Mouse (Mus musculus): Measurements from ENCODE around the gene Chp2. TPM values are rescaled to one million over a fixed set of nuclear protein-coding genes. Genes with fewer than 3 reads are reported as not detected.
"Not testable (repeated sequence)": the region's sequence is repeated elsewhere in the genome, so short reads cannot be mapped to it uniquely, and the experiment has no call there.

The Chp2 gene
- polyA plus RNA-seq, 1 experiment from 2014 or later = 0.66 TPM

DNA sequence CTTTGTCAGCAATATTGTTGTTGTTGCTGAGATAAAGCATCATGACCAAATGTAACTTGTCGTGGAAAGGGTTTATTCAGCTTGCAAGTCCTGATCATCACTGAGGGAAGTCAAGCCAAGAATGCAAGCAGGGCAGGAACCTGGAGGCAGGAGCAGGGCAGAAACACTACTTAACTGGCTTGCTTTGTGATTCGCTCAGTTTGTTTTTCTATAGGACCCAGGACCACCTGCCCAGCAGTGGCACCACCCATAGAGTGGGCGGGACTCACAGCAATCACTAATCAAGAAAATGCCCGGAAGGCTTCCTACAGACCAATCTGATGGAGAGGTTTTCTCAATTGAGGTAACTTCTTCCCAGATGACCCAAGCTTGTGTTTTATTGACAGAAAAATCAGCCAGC is 10.6 kb downstream of the Chp2 start:
- WGBS = 65% methylated on average over 4 of the region's 4 CpGs

DNA sequence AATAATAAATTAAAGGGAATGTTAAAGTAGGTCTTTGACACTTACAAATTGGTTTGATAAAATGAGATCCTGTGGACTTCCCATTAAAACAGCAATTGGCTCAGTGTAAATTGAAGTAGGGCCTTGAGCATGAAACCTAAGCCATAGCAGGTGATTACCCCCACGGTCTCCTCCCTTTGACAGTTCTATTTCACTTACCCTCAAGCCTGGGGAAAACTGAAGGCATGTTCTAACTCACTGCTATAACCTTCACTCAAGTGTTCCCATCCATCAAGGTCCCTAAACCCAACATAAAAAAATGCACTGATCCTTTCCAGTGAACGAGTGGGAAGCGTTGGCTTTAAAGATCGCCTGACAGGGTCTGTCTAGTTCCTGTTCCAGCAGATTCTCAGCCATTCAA is 11.6 kb downstream of the Chp2 start:
- Histone ChIP-seq H3K9me3 (replicated peaks; ENCODE audit: control insufficient read depth, low read length) (no peaks in the 10 kb centered on the region), H3K9ac (ENCODE audit: low read length) (no peak overlapping the region), H3K27me3 (ENCODE audit: control insufficient read depth, insufficient read depth, low read length) (no peaks in the 10 kb centered on the region), H3K4me3 (ENCODE audit: low read length) (no peak overlapping the region), H3K36me3 (ENCODE audit: control insufficient read depth, insufficient read depth) (no peaks in the 10 kb centered on the region), H3K27ac (ENCODE audit: low read length) (no peak overlapping the region), H3K4me1 (ENCODE audit: control insufficient read depth, insufficient read depth, low read length) (no peaks in the 10 kb centered on the region), H3K4me2 (ENCODE audit: low read depth, low read length) (no peak overlapping the region)
- WGBS = 79% methylated on average over 4 of the region's 4 CpGs
- ATAC-seq (replicated peaks; ENCODE audit: extremely low read depth, insufficient read depth, low FRiP score) = no peak

More for the DNA sequence above, 10.6 kb downstream of the Chp2 start:
- Histone ChIP-seq H3K4me1 (ENCODE audit: control insufficient read depth, insufficient read depth, low read length) (no peaks in the 10 kb centered on the region), H3K27ac (ENCODE audit: low read length) (no peak overlapping the region), H3K9ac (ENCODE audit: low read length) (no peak overlapping the region), H3K4me2 (ENCODE audit: low read depth, low read length) (no peak overlapping the region), H3K4me3 (ENCODE audit: low read length) (no peak overlapping the region), H3K36me3 (ENCODE audit: control insufficient read depth, insufficient read depth) (no peaks in the 10 kb centered on the region), H3K27me3 (ENCODE audit: control insufficient read depth, insufficient read depth, low read length) (no peaks in the 10 kb centered on the region), H3K9me3 (replicated peaks; ENCODE audit: control insufficient read depth, low read length) (no peaks in the 10 kb centered on the region)
- ATAC-seq (replicated peaks; ENCODE audit: extremely low read depth, insufficient read depth, low FRiP score) = no peak

DNA sequence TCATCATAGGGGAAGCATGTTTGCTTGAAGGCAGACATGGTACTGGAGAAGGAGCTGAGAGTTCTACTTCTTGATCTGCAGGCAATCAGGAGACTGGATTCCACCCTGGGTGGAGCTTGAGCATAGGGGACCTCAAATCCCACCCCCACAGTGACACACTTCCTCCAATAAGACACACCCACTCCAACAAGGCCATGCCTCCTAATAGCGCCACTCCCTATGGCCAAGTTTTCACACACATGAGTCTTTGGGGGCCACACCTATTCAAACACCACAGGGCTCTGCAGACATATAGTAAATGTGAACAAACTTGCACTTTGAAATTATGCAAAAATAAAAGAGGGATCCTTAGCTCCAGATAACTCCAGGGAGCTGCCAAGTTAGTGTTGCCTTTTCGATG is 19.6 kb downstream of the Chp2 start:
- no peak overlapping the region for H3K4me3 ChIP-seq (ENCODE audit: low read length)
- no peaks in the 10 kb centered on the region for H3K36me3 ChIP-seq (ENCODE audit: control insufficient read depth, insufficient read depth)
- H3K9me3 ChIP-seq (replicated peaks; ENCODE audit: control insufficient read depth, low read length) = no peaks in the 10 kb centered on the region
- no peak for ATAC-seq (replicated peaks; ENCODE audit: extremely low read depth, insufficient read depth, low FRiP score)
- H3K4me2 ChIP-seq (ENCODE audit: low read depth, low read length) = no peak overlapping the region
- H3K27me3 ChIP-seq (ENCODE audit: control insufficient read depth, insufficient read depth, low read length) = no peaks in the 10 kb centered on the region
- WGBS = 76% methylated on average over 2 of the region's 2 CpGs
- H3K9ac ChIP-seq (ENCODE audit: low read length) = no peak overlapping the region
- no peak overlapping the region for H3K27ac ChIP-seq (ENCODE audit: low read length)
- H3K4me1 ChIP-seq (ENCODE audit: control insufficient read depth, insufficient read depth, low read length) = no peaks in the 10 kb centered on the region

DNA sequence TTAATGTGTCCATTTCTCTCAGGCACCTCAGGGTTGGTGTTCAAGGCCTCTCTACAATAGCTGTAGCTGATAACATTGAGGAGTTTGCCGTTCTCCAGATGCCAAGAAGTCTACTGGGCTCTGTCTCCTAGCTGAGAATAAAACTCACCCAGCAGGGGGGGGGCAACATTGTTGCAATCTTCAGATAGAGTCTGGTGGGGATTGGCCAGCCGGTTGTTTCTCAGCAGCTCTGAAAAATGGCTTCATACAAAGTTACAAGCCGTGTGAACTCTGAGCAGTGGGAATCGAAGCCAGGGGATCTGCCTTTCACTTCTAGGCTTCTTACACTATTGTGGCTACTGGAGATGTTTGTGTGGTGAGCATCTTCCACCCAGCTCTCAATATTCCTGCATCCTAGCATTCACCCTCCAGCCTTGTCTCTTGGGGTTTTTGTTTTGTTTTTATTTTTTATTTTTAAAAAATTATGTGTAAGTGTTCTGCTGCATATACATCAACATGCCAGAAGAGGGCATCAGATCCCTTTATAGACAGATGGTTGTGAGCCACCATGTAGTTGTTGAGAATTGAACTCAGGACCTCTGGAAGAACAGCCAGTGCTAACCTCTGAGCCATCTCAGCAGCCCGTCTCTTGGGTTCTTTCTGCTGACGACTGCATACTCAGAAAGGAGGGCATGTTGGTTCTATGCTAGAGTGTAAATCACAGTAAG is 21.3 kb downstream of the Chp2 start:
- Histone ChIP-seq H3K4me1 (ENCODE audit: control insufficient read depth, insufficient read depth, low read length) (no peaks in the 10 kb centered on the region), H3K4me3 (ENCODE audit: low read length) (no peak overlapping the region), H3K27ac (ENCODE audit: low read length) (no peak overlapping the region), H3K9me3 (replicated peaks; ENCODE audit: control insufficient read depth, low read length) (no peaks in the 10 kb centered on the region), H3K4me2 (ENCODE audit: low read depth, low read length) (no peak overlapping the region), H3K36me3 (ENCODE audit: control insufficient read depth, insufficient read depth) (no peaks in the 10 kb centered on the region), H3K27me3 (ENCODE audit: control insufficient read depth, insufficient read depth, low read length) (no peaks in the 10 kb centered on the region), H3K9ac (ENCODE audit: low read length) (no peak overlapping the region)
- no peak for ATAC-seq (replicated peaks; ENCODE audit: extremely low read depth, insufficient read depth, low FRiP score)
- WGBS = 59% methylated on average over 6 of the region's 6 CpGs

GRCm38 (mm10) chr7:122242260-122242659 is 23.0 kb downstream of the Chp2 start:
- H3K4me1 ChIP-seq (ENCODE audit: control insufficient read depth, insufficient read depth, low read length) = no peaks in the 10 kb centered on the region
- no peaks in the 10 kb centered on the region for H3K36me3 ChIP-seq (ENCODE audit: control insufficient read depth, insufficient read depth)
- H3K9ac ChIP-seq (ENCODE audit: low read length) = no peak overlapping the region
- no peak overlapping the region for H3K4me2 ChIP-seq (ENCODE audit: low read depth, low read length)
- H3K27me3 ChIP-seq (ENCODE audit: control insufficient read depth, insufficient read depth, low read length) = no peaks in the 10 kb centered on the region
- no peak for ATAC-seq (replicated peaks; ENCODE audit: extremely low read depth, insufficient read depth, low FRiP score)
- H3K4me3 ChIP-seq (ENCODE audit: low read length) = no peak overlapping the region
- no peak overlapping the region for H3K27ac ChIP-seq (ENCODE audit: low read length)
- WGBS = 36% methylated on average over 1 of the region's 1 CpGs
- no peaks in the 10 kb centered on the region for H3K9me3 ChIP-seq (replicated peaks; ENCODE audit: control insufficient read depth, low read length)

- H3K27ac ChIP-seq (ENCODE audit: low read length); H3K36me3 ChIP-seq (ENCODE audit: control insufficient read depth, insufficient read depth); ATAC-seq (replicated peaks; ENCODE audit: extremely low read depth, insufficient read depth, low FRiP score); H3K9ac ChIP-seq (ENCODE audit: low read length); H3K27me3 ChIP-seq (ENCODE audit: control insufficient read depth, insufficient read depth, low read length); H3K9me3 ChIP-seq (replicated peaks; ENCODE audit: control insufficient read depth, low read length); H3K4me3 ChIP-seq (ENCODE audit: low read length); H3K4me2 ChIP-seq (ENCODE audit: low read depth, low read length); H3K4me1 ChIP-seq (ENCODE audit: control insufficient read depth, insufficient read depth, low read length): not testable (repeated sequence)
Observed at GRCm38 (mm10) chr7:122242744-122243143, 23.4 kb downstream of the Chp2 start.

GRCm38 (mm10) chr7:122244166-122244565 is 24.9 kb downstream of the Chp2 start:
- H3K9ac ChIP-seq (ENCODE audit: low read length) = no peak overlapping the region
- H3K27me3 ChIP-seq (ENCODE audit: control insufficient read depth, insufficient read depth, low read length) = no peaks in the 10 kb centered on the region
- no peak overlapping the region for H3K27ac ChIP-seq (ENCODE audit: low read length)
- 51% methylated on average over 7 of the region's 7 CpGs for WGBS
- no peaks in the 10 kb centered on the region for H3K4me1 ChIP-seq (ENCODE audit: control insufficient read depth, insufficient read depth, low read length)
- no peaks in the 10 kb centered on the region for H3K9me3 ChIP-seq (replicated peaks; ENCODE audit: control insufficient read depth, low read length)
- no peak overlapping the region for H3K4me2 ChIP-seq (ENCODE audit: low read depth, low read length)
- no peak overlapping the region for H3K4me3 ChIP-seq (ENCODE audit: low read length)
- no peak for ATAC-seq (replicated peaks; ENCODE audit: extremely low read depth, insufficient read depth, low FRiP score)
- no peaks in the 10 kb centered on the region for H3K36me3 ChIP-seq (ENCODE audit: control insufficient read depth, insufficient read depth)

GRCm38 (mm10) chr7:122244584-122244983 is 25.3 kb downstream of the Chp2 start:
- no peak for ATAC-seq (replicated peaks; ENCODE audit: extremely low read depth, insufficient read depth, low FRiP score)
- no peaks in the 10 kb centered on the region for H3K36me3 ChIP-seq (ENCODE audit: control insufficient read depth, insufficient read depth)
- H3K27ac ChIP-seq (ENCODE audit: low read length) = no peak overlapping the region
- H3K4me2 ChIP-seq (ENCODE audit: low read depth, low read length) = no peak overlapping the region
- no peaks in the 10 kb centered on the region for H3K4me1 ChIP-seq (ENCODE audit: control insufficient read depth, insufficient read depth, low read length)
- WGBS = 66% methylated on average over 8 of the region's 8 CpGs
- no peak overlapping the region for H3K4me3 ChIP-seq (ENCODE audit: low read length)
- H3K9me3 ChIP-seq (replicated peaks; ENCODE audit: control insufficient read depth, low read length) = no peaks in the 10 kb centered on the region
- no peak overlapping the region for H3K9ac ChIP-seq (ENCODE audit: low read length)
- no peaks in the 10 kb centered on the region for H3K27me3 ChIP-seq (ENCODE audit: control insufficient read depth, insufficient read depth, low read length)

DNA sequence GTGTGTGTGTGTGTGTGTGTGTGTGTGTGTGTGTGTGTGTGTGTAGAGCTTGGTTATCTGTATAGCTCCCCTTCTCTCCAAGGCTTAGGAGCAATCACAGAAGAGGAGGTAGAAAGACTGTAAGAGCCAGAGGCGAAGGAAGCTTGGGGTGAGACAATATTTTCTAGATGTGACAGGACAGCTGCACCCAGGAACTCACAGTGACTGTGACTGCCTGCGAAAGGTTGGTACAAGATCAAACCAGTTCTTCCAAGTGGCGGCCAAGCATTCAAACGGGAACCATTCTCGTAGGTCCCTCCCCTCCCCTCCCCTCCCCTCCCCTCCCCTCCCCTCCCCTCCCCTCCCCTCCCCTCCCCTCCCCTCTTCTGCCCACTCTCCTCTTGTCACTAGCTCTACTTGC is 26.7 kb downstream of the Chp2 start:
- Histone ChIP-seq H3K4me1 (ENCODE audit: control insufficient read depth, insufficient read depth, low read length) (no peaks in the 10 kb centered on the region), H3K27ac (ENCODE audit: low read length) (no peak overlapping the region), H3K4me3 (ENCODE audit: low read length) (no peak overlapping the region), H3K9me3 (replicated peaks; ENCODE audit: control insufficient read depth, low read length) (no peaks in the 10 kb centered on the region), H3K27me3 (ENCODE audit: control insufficient read depth, insufficient read depth, low read length) (no peaks in the 10 kb centered on the region), H3K9ac (ENCODE audit: low read length) (no peak overlapping the region), H3K36me3 (ENCODE audit: control insufficient read depth, insufficient read depth) (no peaks in the 10 kb centered on the region), H3K4me2 (ENCODE audit: low read depth, low read length) (no peak overlapping the region)
- no peak for ATAC-seq (replicated peaks; ENCODE audit: extremely low read depth, insufficient read depth, low FRiP score)
- 37% methylated on average over 5 of the region's 5 CpGs for WGBS
